Mouse (Mus musculus) spleen, adult 18-20 months (tissue): ENCODE measurements around the gene Golm1.
A peak's percentile ranks its signal among the peaks of the same experiment; 100 is the strongest.

ENCODE experiments used
- DNase-seq, 2 experiments: peaks; one replicate each; pipeline ENCODE4 v3.0.0; 2022; ENCODE audit warnings: mixed read lengths in 2 of 2

Golm1 gene

DNA sequence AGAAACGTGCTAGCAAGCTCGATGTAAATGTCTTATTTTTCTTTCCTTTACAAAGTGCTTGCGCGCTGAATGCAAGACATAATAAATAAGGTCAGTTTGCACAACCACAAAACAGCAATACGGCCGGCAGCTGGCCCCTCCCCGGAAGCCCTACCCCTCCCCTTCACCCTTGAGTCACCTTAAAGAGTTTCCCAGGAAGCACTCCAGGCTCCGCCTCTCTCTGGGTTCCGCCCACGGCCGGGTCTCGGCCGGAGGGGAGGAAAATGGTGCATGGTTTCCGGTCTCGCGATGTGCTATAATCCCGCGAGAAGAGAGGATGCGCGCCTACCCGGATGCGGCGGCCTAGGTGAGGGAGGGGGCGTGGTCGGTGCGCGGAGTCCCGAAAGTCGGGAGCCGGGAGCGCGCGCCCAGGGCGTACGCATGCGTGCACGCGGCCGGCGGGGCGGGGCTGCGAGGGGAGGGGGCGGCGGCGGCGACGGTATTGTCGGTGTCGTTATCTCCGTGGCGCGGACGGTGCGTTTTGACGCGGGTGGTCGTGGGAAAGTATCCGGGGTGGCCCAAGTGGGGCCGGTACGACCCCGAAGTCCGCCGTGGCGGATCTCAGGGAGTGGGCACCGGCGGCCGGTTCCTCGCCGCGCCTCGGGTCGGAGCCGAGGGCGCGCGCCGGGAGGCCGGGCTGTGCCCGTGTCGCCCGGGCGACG is 90.5 kb downstream of the Golm1 start, which contains the start of the genes Agtpbp1 and Naa35:
Agtpbp1 (minus strand) TSS at position 281 of the 701 bp plus-strand sequence.
Naa35 (plus strand) TSS at position 313 of the 701 bp plus-strand sequence.
- peak; percentile 99 for DNase-seq
